Mouse (Mus musculus) forebrain, embryonic 16.5 days (tissue): ENCODE data around the gene Zfp709. TPM values are rescaled to one million over a fixed set of nuclear protein-coding genes. Genes with fewer than 3 reads are reported as not detected.
A peak's percentile ranks its signal among the peaks of the same experiment; 100 is the strongest.
"Not testable (repeated sequence)": the region's sequence is repeated elsewhere in the genome, so short reads cannot be mapped to it uniquely, and the experiment has no call there.

Experiments
- ATAC-seq: fragments of 200-750 bp; cut with Nextera tagmentation; 2 replicates; pipeline ENCODE4 v1.8.0; 2017; ENCODE audit warnings: mild to moderate bottlenecking, moderate library complexity
- H3K27ac ChIP-seq: fragments of 300-500 bp; sonication (generic); 2 replicates; pipeline ENCODE4 v1.5.1; 2014; ENCODE audit warnings: low read length, control low read depth
- H3K27me3 ChIP-seq: fragments of 300-500 bp; sonication (generic); replicated peaks from 2 replicates; pipeline ENCODE4 v1.6.1; 2014; ENCODE audit warnings: low read length; ENCODE audit not compliant: control insufficient read depth, insufficient read depth
- H3K36me3 ChIP-seq: fragments of 300-500 bp; sonication (generic); 2 replicates; pipeline ENCODE4 v1.6.1; 2014; ENCODE audit not compliant: control insufficient read depth, insufficient read depth
- H3K4me1 ChIP-seq: fragments of 300-500 bp; sonication (generic); replicated peaks from 2 replicates; pipeline ENCODE4 v1.6.1; 2014; ENCODE audit warnings: low read length; ENCODE audit not compliant: control insufficient read depth, insufficient read depth
- H3K4me2 ChIP-seq: fragments of 300-500 bp; sonication (generic); 2 replicates; pipeline ENCODE4 v1.6.1; 2014; ENCODE audit warnings: mild to moderate bottlenecking, low read length, control low read depth
- H3K4me3 ChIP-seq: fragments of 300-500 bp; sonication (generic); replicated peaks from 2 replicates; pipeline ENCODE4 v1.5.1; 2014; ENCODE audit warnings: mild to moderate bottlenecking, low read length, control low read depth
- H3K9ac ChIP-seq: fragments of 300-500 bp; sonication (generic); replicated peaks from 2 replicates; pipeline ENCODE4 v1.6.1; 2014; ENCODE audit warnings: low read depth, low read length, control low read depth
- H3K9me3 ChIP-seq: fragments of 300-500 bp; sonication (generic); 2 replicates; pipeline ENCODE4 v1.6.1; 2016; ENCODE audit warnings: low read length; ENCODE audit not compliant: control insufficient read depth
- WGBS: fragments of 180-500 bp; shearing (Covaris S2); extraction: QIAGEN DNeasy Blood & Tissue Kit; methylation state at CpG from one replicate; pipeline ENCODE4 v1.1.7; 2014; 5-methylcytosine and 5-hydroxymethylcytosine counted together
- polyA plus RNA-seq: library from polyadenylated mRNA; unstranded; fragments of >200 nt; fragmentation: Nextera tagmentation; extraction: Ambion mirVana; gene quantifications from 2 replicates; pipeline ENCODE4 v1.2.1, GENCODE M21; 2015

Gene Zfp709
- 8.7 and 8.9 TPM in 2 replicates for polyA plus RNA-seq

DNA sequence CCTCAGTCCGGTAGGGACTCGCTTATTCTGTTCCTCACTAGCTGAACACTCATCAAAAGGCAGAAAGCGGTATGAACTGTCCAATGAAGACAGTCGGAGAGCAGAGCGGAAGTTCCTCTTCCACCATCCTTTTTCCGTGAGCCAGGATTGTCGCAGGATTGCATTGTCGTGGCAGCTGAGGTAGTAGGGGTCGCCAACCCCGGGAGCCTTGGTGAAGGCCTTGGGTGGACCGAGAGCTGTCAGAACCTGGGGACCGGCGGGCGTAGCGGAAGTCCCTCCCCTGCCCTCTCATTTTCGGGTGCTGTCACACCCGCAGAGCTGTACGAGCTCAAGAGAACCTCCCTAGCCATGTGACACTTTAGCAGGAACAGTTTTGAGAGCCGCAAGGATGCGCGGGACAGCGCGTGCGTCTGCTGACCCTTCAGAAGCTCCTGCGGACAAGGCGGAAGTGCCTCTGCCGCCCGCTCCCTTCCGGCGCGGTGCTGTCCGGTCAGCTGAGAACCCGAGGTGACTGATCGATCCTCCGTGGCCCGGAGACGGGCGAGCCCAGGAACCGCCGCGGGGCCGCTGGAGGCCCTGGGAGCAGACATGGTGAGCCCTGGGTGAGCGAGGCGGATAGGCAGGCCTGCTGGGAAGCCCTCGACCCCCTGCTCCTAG is at the start of gene Zfp709:
Gene Zfp709 (plus strand): TSS at position 402 of the 657 bp plus-strand sequence.
- H3K4me1 ChIP-seq, result peaks cover 10% of the 10 kb centered on the region; the same call in 1 of the 2 replicates
- H3K27ac ChIP-seq, result peak within 1 kb of the TSS; percentile 77
- peaks cover 5% of the 10 kb centered on the region; the same call in 1 of the 2 replicates for H3K36me3 ChIP-seq
- H3K27me3 ChIP-seq, result 0 out of 2 replicates have a peak, but pooled peaks cover 2% of the 10 kb centered on the region
- peak; percentile 94 for ATAC-seq
- 3% methylated on average over 45 of the region's 45 CpGs for WGBS
- H3K4me3 ChIP-seq, result peak within 1 kb of the TSS; percentile 72
- peaks cover 9% of the 10 kb centered on the region for H3K9me3 ChIP-seq
- peak within 1 kb of the TSS; percentile 91 for H3K9ac ChIP-seq
- H3K4me2 ChIP-seq, result peak within 1 kb of the TSS; percentile 95

DNA sequence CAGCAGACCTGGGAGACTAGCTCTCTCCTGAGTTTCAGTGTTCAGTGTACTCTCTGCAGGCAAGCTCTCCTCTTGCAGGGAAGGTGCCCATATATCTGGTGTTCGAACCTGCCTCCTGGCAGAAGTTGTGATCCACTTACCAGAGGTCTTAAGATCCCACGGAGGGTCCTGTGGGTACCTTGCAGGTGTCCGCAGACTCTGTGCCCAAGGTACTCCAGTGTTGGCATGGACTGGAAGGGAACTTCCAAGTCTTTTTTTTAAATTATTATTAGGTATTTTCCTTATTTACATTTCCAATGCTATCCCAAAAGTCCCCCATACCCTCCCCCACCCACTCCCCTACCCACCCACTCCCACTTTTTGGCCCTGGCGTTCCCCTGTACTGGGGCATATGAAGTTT is 43.6 kb upstream of the Zfp709 start:
- H3K4me3 ChIP-seq, ATAC-seq, H3K4me2 ChIP-seq, H3K9ac ChIP-seq, H3K36me3 ChIP-seq, H3K9me3 ChIP-seq, H3K4me1 ChIP-seq, H3K27me3 ChIP-seq, H3K27ac ChIP-seq: not testable (repeated sequence)
- 90% methylated on average over 4 of the region's 4 CpGs for WGBS

DNA sequence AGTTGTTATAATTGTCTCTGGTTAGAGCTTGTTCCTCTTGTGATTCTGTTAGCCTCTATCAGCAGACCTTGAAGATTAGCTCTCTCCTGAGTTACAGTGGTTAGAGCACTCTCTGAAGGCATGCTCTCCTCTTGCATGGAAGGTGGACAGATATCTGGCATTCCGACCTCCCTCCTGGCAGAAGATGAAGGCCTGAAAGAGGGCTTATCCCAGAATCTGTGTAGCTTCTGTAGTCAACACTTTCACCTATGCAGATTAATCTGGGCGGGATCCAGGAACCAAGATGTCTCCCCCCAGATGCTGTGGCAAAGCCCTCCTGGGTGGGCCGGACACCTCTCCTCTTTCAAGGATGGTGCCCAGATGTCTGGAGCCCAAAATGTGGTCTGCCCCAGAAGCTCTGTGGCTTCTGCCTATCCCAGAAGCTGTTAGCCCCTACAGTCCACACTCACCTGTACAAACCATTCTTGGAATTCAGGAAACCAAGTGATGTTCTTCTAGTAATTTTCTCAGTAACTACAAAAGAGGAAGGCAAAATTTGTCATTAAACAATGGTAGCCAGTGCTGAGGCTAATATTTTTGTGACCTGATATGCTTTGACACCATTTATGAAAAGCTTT is 40.5 kb upstream of the Zfp709 start:
- not testable (repeated sequence) for H3K36me3 ChIP-seq, H3K4me3 ChIP-seq, ATAC-seq, H3K4me1 ChIP-seq, H3K9ac ChIP-seq, H3K27ac ChIP-seq, H3K27me3 ChIP-seq, H3K9me3 ChIP-seq, H3K4me2 ChIP-seq
- WGBS, result 91% methylated on average over 3 of the region's 3 CpGs

- not testable (repeated sequence) for H3K4me3 ChIP-seq, H3K27ac ChIP-seq, H3K36me3 ChIP-seq, H3K4me2 ChIP-seq, H3K9ac ChIP-seq, H3K4me1 ChIP-seq, ATAC-seq, H3K9me3 ChIP-seq, H3K27me3 ChIP-seq
- WGBS, result 72% methylated on average over 2 of the region's 2 CpGs
These were observed 39.3 kb upstream of the Zfp709 start for GRCm38 (mm10) chr8:71842476-71842875.

- not testable (repeated sequence) for H3K4me2 ChIP-seq, H3K9me3 ChIP-seq, H3K27ac ChIP-seq, H3K36me3 ChIP-seq, H3K27me3 ChIP-seq, H3K4me1 ChIP-seq, H3K9ac ChIP-seq, H3K4me3 ChIP-seq, ATAC-seq
- WGBS, result 70% methylated on average over 1 of the region's 1 CpGs
These were observed 37.4 kb upstream of the Zfp709 start for GRCm38 (mm10) chr8:71844453-71844852.

GRCm38 (mm10) chr8:71845993-71846483 is 35.8 kb upstream of the Zfp709 start:
- H3K4me3 ChIP-seq, H3K27me3 ChIP-seq, H3K9me3 ChIP-seq, H3K4me2 ChIP-seq, H3K27ac ChIP-seq, H3K36me3 ChIP-seq, H3K4me1 ChIP-seq, ATAC-seq, H3K9ac ChIP-seq: not testable (repeated sequence)
- WGBS, result 89% methylated on average over 1 of the region's 1 CpGs

DNA sequence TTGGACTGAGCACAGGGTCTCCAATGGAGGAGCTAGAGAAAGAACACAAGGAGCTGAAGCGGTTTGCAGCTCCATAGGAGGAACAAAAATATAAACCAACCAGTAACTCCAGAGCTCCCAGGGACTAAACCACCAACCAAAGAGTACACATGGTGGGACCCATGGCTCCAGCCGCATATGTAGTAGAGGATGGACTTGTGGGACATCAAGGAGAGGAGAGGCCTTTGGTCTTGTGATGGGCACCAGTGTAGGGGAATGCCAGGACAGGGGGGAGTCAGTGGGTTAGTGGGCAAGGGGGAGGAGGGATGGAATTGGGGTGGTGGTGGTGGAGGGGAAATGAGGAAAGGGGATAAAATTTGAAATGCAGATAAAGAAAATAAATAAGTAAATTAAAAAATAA is 35.1 kb upstream of the Zfp709 start:
- not testable (repeated sequence) for ATAC-seq
- 92% methylated on average over 2 of the region's 2 CpGs for WGBS

DNA sequence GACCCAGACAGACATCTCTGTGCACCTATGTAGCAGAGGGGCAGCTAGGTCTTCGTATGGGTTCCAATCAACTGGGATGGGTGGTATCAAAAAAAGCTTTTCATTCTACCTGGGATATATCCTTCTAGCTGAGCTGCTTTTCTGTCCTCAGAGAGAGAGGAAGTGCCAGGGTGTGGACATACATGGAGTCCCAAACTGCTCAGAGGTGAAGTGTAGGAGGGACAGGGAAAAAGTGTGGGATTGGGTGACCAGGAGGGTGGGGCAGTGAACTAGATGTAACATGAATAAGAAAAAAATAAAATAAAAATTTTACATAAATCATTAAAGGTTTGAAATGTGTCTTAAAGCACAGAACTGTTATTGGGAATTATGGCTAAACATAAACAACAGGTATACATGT is 30.8 kb upstream of the Zfp709 start:
- not testable (repeated sequence) for H3K4me3 ChIP-seq, H3K27me3 ChIP-seq, ATAC-seq, H3K9ac ChIP-seq, H3K9me3 ChIP-seq, H3K27ac ChIP-seq, H3K4me2 ChIP-seq, H3K4me1 ChIP-seq, H3K36me3 ChIP-seq
- 65% methylated on average over 1 of the region's 1 CpGs for WGBS

More for the DNA sequence above, 35.1 kb upstream of the Zfp709 start:
- H3K9me3 ChIP-seq, H3K4me2 ChIP-seq, H3K27me3 ChIP-seq, H3K27ac ChIP-seq, H3K4me1 ChIP-seq, H3K9ac ChIP-seq, H3K4me3 ChIP-seq, H3K36me3 ChIP-seq: not testable (repeated sequence)

DNA sequence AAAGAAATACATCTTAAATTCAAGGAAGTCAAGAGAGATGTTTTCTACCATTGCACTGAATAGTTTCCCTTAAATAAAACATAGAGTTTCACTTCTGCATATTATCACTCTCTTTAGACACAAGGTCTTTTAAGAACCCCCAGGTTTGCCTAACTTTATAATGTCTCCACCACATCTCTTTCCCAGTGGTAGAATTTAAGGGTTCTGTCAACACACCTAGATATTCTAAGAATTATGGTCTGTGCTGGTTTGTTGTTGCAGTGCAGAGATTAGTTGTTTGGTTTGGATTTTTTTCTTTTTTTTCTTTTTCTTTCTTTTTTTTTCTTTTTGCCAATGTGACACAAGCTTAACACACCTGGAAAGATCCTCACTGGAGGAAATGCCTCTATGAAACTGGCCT is 28.5 kb upstream of the Zfp709 start:
- not testable (repeated sequence) for ATAC-seq, H3K4me2 ChIP-seq, H3K9me3 ChIP-seq, H3K9ac ChIP-seq, H3K4me3 ChIP-seq, H3K36me3 ChIP-seq, H3K27ac ChIP-seq, H3K27me3 ChIP-seq, H3K4me1 ChIP-seq
